Mouse (Mus musculus) intestine, embryonic 14.5 days (tissue): ENCODE data around the gene Hkdc1. TPM values are rescaled to one million over a fixed set of nuclear protein-coding genes. Genes with fewer than 3 reads are reported as not detected.
A peak's percentile ranks its signal among the peaks of the same experiment; 100 is the strongest.

Experiments used
- ATAC-seq: fragments of 200-750 bp; cut with Nextera tagmentation; replicated peaks from 2 replicates; pipeline ENCODE4 v1.8.0; 2017; ENCODE audit warnings: low read depth, moderate number of reproducible peaks, moderate TSS enrichment, moderate library complexity; ENCODE audit not compliant: low FRiP score, low TSS enrichment
- DNase-seq: peaks from one replicate; pipeline ENCODE4 v3.0.0-alpha.2; 2018; ENCODE audit warnings: low spot score
- H3K27ac ChIP-seq: fragments of 300-500 bp; sonication (generic); 2 replicates; pipeline ENCODE4 v1.5.1; 2014; ENCODE audit warnings: low read depth, mild to moderate bottlenecking, control low read depth
- H3K27me3 ChIP-seq: fragments of 300-500 bp; sonication (generic); replicated peaks from 2 replicates; pipeline ENCODE4 v1.6.1; 2014; ENCODE audit warnings: low read length, control low read depth; ENCODE audit not compliant: control insufficient read depth, insufficient read depth
- H3K36me3 ChIP-seq: fragments of 300-500 bp; sonication (generic); 2 replicates; pipeline ENCODE4 v1.6.1; 2014; ENCODE audit warnings: low read length, control low read depth; ENCODE audit not compliant: control insufficient read depth, insufficient read depth
- H3K4me1 ChIP-seq: fragments of 300-500 bp; sonication (generic); replicated peaks from 2 replicates; pipeline ENCODE4 v1.6.1; 2014; ENCODE audit warnings: low read length, control low read depth, mixed read lengths; ENCODE audit not compliant: control insufficient read depth, insufficient read depth
- H3K4me2 ChIP-seq: fragments of 300-500 bp; sonication (generic); 2 replicates; pipeline ENCODE4 v1.6.1; 2014; ENCODE audit warnings: low read length
- H3K4me3 ChIP-seq: fragments of 300-500 bp; sonication (generic); 2 replicates; pipeline ENCODE4 v1.5.1; 2014; ENCODE audit warnings: low read depth, low read length, control low read depth, mixed read lengths
- H3K9ac ChIP-seq: fragments of 300-500 bp; sonication (generic); 2 replicates; pipeline ENCODE4 v1.6.1; 2014; ENCODE audit warnings: mild to moderate bottlenecking, low read length
- H3K9me3 ChIP-seq: fragments of 300-500 bp; sonication (generic); 2 replicates; pipeline ENCODE4 v1.6.1; 2016; ENCODE audit warnings: low read length, control low read depth; ENCODE audit not compliant: control insufficient read depth
- WGBS: fragments of 180-500 bp; shearing (Covaris S2); extraction: QIAGEN DNeasy Blood & Tissue Kit; methylation state at CpG from one replicate; pipeline ENCODE4 v1.1.7; 2014; 5-methylcytosine and 5-hydroxymethylcytosine counted together
- polyA plus RNA-seq: library from polyadenylated mRNA; unstranded; fragments of >200 nt; fragmentation: Nextera tagmentation; extraction: Ambion mirVana; gene quantifications from 2 replicates; pipeline ENCODE4 v1.2.1, GENCODE M21; 2014

Hkdc1 gene
- polyA plus RNA-seq, 1 experiment from 2014 or later = 5.8 TPM

DNA sequence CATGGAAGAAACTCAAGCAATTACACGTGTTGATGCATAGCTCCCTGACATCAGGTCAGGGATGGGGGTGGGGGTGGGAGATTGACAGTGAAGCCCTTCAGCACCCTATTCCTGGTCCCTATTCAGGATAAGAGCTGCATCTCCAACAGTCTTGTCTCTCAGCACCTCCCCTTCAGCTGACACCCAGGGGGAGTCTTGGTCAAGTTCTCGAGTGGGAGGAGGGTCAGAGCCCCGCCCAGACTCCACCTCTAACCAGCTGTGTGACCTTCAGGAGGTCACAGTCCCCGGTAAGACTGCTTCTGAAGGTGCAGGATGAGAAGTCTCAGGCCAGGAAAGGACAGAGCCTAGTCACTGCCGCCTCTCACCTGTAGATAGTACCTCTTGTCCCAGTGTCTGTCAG lies 83.7 kb downstream of the Hkdc1 start:
- Histone ChIP-seq H3K4me3 (peak overlapping the region; percentile 70), H3K36me3 (no peaks in the 10 kb centered on the region), H3K27me3 (no peaks in the 10 kb centered on the region), H3K4me2 (peak overlapping the region; percentile 69), H3K9ac (no peak overlapping the region), H3K9me3 (no peaks in the 10 kb centered on the region), H3K27ac (no peak overlapping the region), H3K4me1 (peaks cover 12% of the 10 kb centered on the region)
- DNase-seq = no peak
- no peak for ATAC-seq
- WGBS = 41% methylated on average over 5 of the region's 5 CpGs

DNA sequence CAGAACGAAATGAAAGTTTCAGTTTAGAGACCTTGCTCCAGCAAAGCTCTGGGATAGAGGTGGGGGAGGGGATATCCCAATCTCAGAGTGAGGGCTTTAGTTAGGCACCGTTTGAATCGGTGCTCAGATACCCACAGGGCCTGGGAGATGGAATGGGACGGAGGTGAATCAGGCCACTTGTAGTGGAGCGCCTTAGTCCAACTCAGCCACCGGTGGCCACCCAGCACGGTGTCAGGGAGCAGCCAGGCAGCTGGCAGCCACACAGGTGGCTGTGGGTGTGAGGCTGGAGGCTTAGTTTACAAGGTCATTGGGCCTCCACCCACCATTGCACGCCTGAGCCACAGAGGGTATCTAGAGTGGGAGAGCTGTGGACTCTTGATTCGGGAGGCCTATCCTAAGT lies 84.1 kb downstream of the Hkdc1 start:
- Histone ChIP-seq H3K4me3 (no peak overlapping the region), H3K36me3 (no peaks in the 10 kb centered on the region), H3K27ac (no peak overlapping the region), H3K4me1 (peaks cover 12% of the 10 kb centered on the region), H3K4me2 (no peak overlapping the region), H3K27me3 (no peaks in the 10 kb centered on the region), H3K9ac (no peak overlapping the region), H3K9me3 (no peaks in the 10 kb centered on the region)
- 49% methylated on average over 9 of the region's 9 CpGs for WGBS
- DNase-seq = no peak
- no peak for ATAC-seq

DNA sequence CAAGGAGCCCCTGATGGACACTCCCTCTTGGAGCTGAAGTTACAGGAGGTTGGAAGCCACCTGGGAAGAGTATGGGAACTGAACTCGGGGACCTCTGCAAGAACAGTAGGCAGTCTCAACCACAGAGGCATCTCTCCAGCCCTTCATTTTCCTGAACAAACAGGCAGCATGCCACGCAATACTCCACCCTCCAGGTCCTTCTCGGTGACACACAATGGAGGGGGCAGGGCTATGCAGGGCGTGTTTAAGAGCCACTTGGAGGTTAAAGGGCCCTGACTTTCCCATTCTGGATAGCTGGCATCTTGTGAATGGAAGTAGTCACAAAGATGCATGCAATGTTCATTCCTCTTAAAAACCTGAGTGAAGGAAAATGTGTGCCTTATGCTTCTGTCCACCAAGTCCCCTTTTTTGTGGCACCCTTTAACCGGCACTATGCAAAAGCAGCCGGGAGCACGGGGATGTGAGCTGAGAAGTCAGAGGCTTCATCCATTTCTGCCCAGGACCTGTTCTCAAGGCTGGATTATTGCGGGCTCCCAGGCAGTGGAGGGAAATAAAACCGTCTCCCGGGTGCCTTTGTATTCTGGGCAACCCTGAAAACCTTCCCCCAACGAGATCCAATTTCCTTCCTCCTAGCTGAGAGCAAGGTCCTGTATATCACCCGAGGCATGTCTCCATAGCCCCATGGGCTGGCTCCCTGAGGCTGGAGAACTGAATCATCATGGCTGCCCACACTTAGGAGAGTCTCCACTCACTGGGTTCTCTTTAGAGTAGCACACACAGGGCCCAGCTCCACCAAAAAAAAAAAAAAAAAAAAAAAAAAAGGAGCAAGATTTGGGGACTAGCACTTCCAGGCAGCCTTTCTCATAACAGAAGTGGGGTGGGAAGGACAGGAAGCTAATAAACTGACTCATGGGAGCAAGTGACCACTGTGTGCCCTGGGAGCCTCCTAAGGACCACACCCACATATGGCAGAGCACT lies 85.4 kb downstream of the Hkdc1 start:
- 44% methylated on average over 12 of the region's 12 CpGs for WGBS
- H3K4me1 ChIP-seq = peaks cover 12% of the 10 kb centered on the region
- H3K36me3 ChIP-seq = no peaks in the 10 kb centered on the region
- DNase-seq (no peak), ATAC-seq (no peak)
- H3K27me3 ChIP-seq = no peaks in the 10 kb centered on the region
- H3K27ac ChIP-seq = no peak overlapping the region
- no peak overlapping the region for H3K4me3 ChIP-seq
- H3K4me2 ChIP-seq = no peak overlapping the region
- H3K9ac ChIP-seq = no peak overlapping the region
- no peaks in the 10 kb centered on the region for H3K9me3 ChIP-seq

DNA sequence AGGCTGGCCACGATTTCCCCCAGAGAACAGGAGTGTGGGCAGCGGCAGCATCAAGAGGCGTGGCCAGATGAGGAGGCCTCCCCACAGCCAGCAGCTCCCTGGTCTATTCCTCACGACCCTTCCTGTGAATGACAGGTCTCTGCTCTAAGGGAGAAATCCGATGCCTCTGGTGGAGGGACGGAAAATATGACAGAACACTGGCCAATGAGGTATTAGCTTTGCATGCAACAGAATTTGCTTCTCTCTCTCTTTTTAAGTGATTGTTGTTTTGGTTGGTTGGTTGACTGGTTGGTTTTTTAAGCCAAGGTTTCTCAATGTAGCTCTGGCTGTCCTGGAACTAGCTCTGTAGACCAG lies 86.9 kb downstream of the Hkdc1 start:
- DNase-seq = no peak
- no peak overlapping the region for H3K4me3 ChIP-seq
- no peak overlapping the region for H3K27ac ChIP-seq
- no peaks in the 10 kb centered on the region for H3K36me3 ChIP-seq
- H3K9me3 ChIP-seq = no peaks in the 10 kb centered on the region
- WGBS = 30% methylated on average over 6 of the region's 6 CpGs
- peaks cover 8% of the 10 kb centered on the region; the same call in 1 of the 2 replicates for H3K4me1 ChIP-seq
- no peaks in the 10 kb centered on the region for H3K27me3 ChIP-seq
- no peak for ATAC-seq
- H3K9ac ChIP-seq = no peak overlapping the region
- no peak overlapping the region for H3K4me2 ChIP-seq

DNA sequence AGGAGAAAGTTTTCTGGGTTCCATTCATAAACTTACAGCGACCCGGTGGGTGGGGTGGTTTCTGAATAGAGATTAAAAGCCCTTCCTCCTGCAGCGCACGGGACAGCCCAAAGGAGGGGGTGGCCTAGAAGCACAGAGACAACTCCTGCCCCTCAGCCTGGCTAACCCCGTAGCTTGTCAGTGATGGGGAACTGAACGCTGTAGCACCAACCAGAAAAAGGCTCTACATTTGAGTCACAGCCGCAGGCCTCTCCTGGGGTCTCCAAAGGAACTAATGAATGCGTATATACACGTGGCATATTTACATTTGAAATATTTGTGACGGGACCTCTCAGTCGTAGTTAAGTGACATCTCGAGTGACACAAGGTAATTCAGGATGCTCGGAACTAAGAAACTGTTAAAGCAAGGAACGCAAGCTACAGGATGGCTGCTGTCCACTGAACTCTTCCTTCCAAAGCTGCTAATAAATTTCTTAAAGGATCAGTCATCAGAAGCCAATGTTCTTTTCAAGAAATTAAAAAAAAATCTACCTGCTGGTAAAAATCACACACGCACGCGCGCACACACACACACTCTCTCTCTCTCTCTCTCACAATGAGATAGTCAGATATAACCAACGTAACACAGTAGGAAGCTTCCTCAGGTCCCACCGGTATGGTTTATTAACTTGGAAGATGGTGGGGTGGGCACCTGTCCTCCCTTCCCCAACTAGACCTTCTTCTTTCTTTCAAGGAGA lies 87.4 kb downstream of the Hkdc1 start:
- H3K9ac ChIP-seq = no peak overlapping the region
- H3K27ac ChIP-seq = no peak overlapping the region
- no peak overlapping the region for H3K4me2 ChIP-seq
- no peak overlapping the region for H3K4me3 ChIP-seq
- peaks cover 8% of the 10 kb centered on the region; the same call in 1 of the 2 replicates for H3K4me1 ChIP-seq
- WGBS = 63% methylated on average over 20 of the region's 20 CpGs
- ATAC-seq = no peak
- H3K36me3 ChIP-seq = no peaks in the 10 kb centered on the region
- no peaks in the 10 kb centered on the region for H3K27me3 ChIP-seq
- DNase-seq = no peak
- no peaks in the 10 kb centered on the region for H3K9me3 ChIP-seq

DNA sequence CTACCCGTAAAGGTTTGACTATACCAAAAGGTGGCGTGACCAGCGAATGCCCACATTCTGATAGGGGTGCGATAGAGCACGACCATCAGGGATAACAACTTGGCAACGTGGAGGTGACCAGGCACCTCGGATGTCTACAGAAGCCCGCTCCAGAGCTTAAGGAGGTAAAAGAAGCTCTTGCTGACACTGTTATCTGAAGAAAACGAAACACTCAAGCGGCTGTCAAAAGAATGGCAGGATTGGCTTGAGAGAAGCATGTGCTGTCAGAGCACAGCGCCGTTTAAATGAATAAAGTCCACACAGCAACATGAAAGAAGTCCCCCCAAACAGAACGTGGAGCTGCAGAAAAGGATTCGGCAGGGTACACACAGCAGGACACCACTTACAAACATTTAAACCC lies 89.0 kb downstream of the Hkdc1 start:
- Histone ChIP-seq H3K4me2 (no peak overlapping the region), H3K4me1 (no peaks in the 10 kb centered on the region; the same call in 1 of the 2 replicates), H3K9ac (no peak overlapping the region), H3K9me3 (no peaks in the 10 kb centered on the region), H3K27me3 (no peaks in the 10 kb centered on the region), H3K27ac (no peak overlapping the region), H3K36me3 (no peaks in the 10 kb centered on the region), H3K4me3 (no peak overlapping the region)
- 83% methylated on average over 14 of the region's 14 CpGs for WGBS
- DNase-seq (no peak), ATAC-seq (no peak)

Other genes starting within 250 kb of the Hkdc1 start
- 31.5 and 32.5 TPM in 2 replicates for gene Tspan15, start 191.2 kb downstream of the Hkdc1 start, polyA plus RNA-seq
- gene Tacr2, start 170.1 kb downstream of the Hkdc1 start, polyA plus RNA-seq = 0.50 and 0.98 TPM in 2 replicates
- 20.3 and 24.1 TPM in 2 replicates for gene Hk1, start 42.6 kb downstream of the Hkdc1 start, polyA plus RNA-seq
- 0.37 and 0.59 TPM in 2 replicates for gene 4930507D05Rik, start 27.0 kb upstream of the Hkdc1 start, polyA plus RNA-seq
- gene Supv3l1, start 27.2 kb upstream of the Hkdc1 start, polyA plus RNA-seq = 31.2 and 34.0 TPM in 2 replicates
- gene Vps26a, start 64.3 kb upstream of the Hkdc1 start, polyA plus RNA-seq = 81.2 and 93.0 TPM in 2 replicates
- gene Srgn, start 105.0 kb upstream of the Hkdc1 start, polyA plus RNA-seq = 9.8 and 11.8 TPM in 2 replicates
- gene Kif1bp, start 156.0 kb upstream of the Hkdc1 start, polyA plus RNA-seq = 34.9 and 37.2 TPM in 2 replicates
- 36.7 and 37.1 TPM in 2 replicates for gene Ddx21, start 179.8 kb upstream of the Hkdc1 start, polyA plus RNA-seq
- gene Ddx50, start 228.7 kb upstream of the Hkdc1 start, polyA plus RNA-seq = 123 and 129 TPM in 2 replicates